Mouse (Mus musculus): ENCODE results near the gene Ptprcap.
A peak's percentile ranks its signal among the peaks of the same experiment; 100 is the strongest.
"Not testable (repeated sequence)": the region's sequence is repeated elsewhere in the genome, so short reads cannot be mapped to it uniquely, and the experiment has no call there.

The Ptprcap gene

GRCm38 (mm10) chr19:4153232-4153654 lies at the start of gene Ptprcap:
Gene Ptprcap (plus strand): TSS chr19:4153604.
- DNase-seq = peak; percentile 79 to 82

DNA sequence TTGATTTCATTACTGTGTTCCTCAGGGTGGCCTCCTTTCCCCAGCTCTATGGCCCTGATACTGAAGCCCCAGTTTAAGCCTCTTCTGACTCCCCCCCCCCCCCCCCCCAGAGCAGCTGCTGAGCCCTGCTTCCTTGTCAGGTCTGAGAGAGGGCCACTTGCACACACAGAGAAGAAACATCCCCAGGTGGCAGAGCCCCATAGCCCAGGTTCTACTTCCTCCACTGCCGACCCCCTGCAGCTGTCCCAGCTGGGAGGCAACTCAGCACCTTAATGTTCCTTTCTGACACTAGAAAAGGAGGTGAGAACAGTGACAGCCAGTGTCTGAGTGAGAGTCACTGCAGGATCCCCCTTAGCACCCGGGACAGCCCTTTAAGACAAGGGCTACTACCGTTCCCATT lies 49.6 kb upstream of the Ptprcap start:
- DNase-seq = peak in 1 of 2 experiments; percentile 19

- peak in 1 of 2 experiments; percentile 40 for DNase-seq
These were observed 48.7 kb upstream of the Ptprcap start for GRCm38 (mm10) chr19:4104675-4105194.

GRCm38 (mm10) chr19:4106654-4107053 lies 46.8 kb upstream of the Ptprcap start:
- peak in 1 of 2 experiments; percentile 30 for DNase-seq

DNA sequence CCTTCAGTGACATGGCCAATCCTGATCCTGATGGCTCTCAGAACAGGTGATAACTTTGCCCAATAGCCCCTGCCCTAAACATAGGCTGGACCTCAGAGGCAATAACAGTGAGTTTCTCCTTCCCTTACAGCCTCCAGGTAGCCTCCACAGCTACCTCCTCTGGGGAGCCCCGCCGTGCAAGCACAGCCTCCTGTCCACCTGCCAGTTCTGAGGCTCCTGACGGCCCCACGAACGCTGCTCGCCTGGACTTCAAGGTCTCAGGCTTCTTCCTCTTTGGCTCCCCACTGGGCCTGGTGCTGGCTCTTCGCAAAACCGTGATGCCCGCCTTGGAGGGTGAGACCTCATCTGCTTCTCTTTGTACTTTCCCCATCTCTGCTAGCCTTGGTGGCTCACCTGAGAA lies 44.9 kb upstream of the Ptprcap start:
- no peak for DNase-seq

DNA sequence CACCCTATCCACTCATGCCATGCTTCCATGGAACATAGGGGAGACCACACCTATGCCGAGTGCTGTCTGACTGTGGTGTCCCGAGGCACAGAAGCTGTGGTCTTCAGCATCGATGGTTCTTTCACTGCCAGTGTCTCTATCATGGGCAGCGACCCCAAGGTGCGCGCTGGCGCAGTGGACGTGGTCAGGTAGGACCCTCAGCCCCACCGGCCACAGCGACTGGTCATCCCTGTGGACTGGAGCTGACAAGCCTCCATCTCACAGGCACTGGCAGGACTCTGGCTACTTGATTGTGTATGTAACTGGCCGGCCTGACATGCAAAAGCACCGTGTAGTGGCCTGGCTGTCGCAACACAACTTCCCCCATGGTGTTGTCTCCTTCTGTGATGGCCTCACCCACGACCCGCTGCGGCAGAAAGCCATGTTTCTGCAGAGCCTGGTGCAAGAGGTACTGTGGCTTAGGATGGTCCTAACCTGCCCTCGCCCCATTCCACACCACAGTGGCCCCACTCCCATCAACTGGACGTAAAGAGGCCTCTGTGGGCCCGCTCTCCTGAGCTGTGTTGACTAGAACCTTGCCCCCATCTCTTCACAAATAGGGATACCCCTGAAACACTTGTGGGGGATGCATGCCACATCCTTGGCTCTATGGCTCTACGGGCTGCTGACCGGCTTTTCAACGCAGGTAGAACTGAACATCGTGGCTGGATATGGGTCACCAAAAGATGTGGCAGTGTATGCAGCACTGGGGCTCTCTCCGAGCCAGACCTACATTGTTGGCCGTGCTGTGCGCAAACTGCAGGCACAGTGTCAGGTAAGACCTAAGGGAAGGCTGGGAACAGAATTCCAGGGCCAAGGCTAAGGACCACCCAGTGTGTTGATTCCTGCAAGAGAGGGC lies 41.1 kb upstream of the Ptprcap start:
- DNase-seq = peak in 1 of 2 experiments; percentile 31

GRCm38 (mm10) chr19:4113186-4113805 lies 40.1 kb upstream of the Ptprcap start:
- peak; percentile 99 for DNase-seq

GRCm38 (mm10) chr19:4113806-4114230 lies 39.6 kb upstream of the Ptprcap start:
- peak in 1 of 2 experiments; percentile 38 for DNase-seq

DNA sequence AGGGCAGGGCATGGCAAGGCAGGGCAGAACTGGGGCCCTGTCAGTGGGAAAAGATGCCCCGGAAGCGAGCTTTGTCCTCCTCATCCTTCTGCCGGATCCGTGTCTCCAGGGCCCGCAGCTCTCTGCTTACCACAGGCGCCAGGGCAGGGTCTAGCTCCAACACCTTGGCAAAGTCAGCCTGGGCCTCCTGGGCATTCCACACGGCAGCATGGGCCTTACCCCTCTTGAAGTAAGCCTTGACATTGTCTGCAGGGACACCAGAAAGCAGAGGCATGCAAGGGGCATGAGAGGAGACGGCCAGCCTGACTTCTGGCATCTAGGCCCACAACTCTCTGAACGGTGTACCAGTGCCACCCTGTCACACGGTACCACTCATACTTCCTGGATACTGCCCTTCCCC lies 38.9 kb upstream of the Ptprcap start:
- peak in 1 of 2 experiments; percentile 50 for DNase-seq

DNA sequence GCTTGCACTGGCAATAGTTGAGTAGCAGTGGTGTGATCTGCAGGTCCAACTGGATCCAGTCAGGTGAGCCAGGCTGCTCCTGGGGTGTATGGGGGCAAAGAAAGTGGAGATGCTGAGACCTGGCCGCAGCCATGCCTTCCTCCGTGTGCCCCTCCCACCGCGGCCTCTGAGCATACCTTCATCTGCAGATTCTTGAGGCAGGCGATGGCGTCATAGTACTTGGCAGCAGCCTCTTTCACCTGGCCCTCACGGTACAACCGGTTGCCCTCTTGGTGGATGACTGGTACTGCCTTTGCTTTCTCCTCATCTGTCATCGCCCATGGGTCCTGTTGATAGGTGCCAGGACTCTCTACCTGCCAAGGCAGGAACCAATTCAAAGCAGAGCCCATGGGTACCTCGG lies 38.3 kb upstream of the Ptprcap start:
- no peak for DNase-seq

- no peak for DNase-seq
These were observed 37.6 kb upstream of the Ptprcap start for GRCm38 (mm10) chr19:4115816-4116215.

GRCm38 (mm10) chr19:4117006-4117405 lies 36.4 kb upstream of the Ptprcap start:
- DNase-seq = no peak

- DNase-seq = no peak
These were observed 35.1 kb upstream of the Ptprcap start for GRCm38 (mm10) chr19:4118350-4118749.

GRCm38 (mm10) chr19:4119716-4120487 lies 33.5 kb upstream of the Ptprcap start:
- no peak for DNase-seq

DNA sequence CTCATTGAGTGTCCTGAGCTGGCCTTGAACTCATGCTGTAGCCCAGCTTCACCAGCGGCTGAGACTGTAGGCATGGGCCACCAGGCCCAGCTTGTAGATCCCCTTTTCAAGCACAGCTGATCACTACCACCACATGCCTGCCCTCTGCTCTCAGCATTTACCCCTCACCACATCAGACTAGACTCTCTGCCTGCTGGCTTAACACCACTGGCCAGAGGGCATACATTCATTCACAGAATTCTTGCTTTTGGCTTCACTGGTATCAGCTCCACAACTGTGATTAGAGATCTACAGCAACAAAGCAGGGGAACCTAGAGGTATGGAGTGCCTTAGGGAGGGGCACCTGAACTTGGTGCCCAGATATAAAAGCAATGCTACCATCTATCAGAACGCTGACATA lies 32.9 kb upstream of the Ptprcap start:
- DNase-seq = no peak

- peak; percentile 99 for DNase-seq
These were observed 32.2 kb upstream of the Ptprcap start for GRCm38 (mm10) chr19:4121097-4121805.

- DNase-seq = not testable (repeated sequence)
These were observed 31.5 kb upstream of the Ptprcap start for GRCm38 (mm10) chr19:4121896-4122295.

GRCm38 (mm10) chr19:4122411-4123370 lies 30.7 kb upstream of the Ptprcap start:
- DNase-seq = no peak

DNA sequence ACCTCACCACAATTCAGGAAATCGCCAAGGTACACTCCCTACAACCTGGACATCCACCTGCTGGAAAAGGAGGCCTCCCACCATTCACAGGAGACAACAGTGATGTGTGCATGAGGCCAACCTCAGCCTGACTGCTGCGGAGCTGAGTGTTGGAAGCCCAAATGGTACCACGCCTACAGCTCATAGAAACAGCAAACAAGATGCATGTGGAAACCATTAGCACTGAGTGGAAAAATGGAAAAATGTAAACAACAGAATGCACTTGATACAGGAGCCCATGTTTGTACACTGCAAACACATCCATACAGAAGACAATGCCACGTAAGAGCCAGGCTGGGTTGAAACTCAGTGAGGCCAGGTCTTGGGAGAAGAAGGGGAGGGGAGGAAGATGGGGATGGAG lies 29.0 kb upstream of the Ptprcap start:
- no peak for DNase-seq

GRCm38 (mm10) chr19:4125268-4125667 lies 28.1 kb upstream of the Ptprcap start:
- not testable (repeated sequence) for DNase-seq
